Mouse (Mus musculus) left cerebral cortex, adult 11 months (tissue): Measurements from ENCODE around the gene Bsn.

Experiments
- DNase-seq: peaks from one replicate; pipeline ENCODE4 v3.0.0; 2022; ENCODE audit warnings: low spot score

The Bsn gene

DNA sequence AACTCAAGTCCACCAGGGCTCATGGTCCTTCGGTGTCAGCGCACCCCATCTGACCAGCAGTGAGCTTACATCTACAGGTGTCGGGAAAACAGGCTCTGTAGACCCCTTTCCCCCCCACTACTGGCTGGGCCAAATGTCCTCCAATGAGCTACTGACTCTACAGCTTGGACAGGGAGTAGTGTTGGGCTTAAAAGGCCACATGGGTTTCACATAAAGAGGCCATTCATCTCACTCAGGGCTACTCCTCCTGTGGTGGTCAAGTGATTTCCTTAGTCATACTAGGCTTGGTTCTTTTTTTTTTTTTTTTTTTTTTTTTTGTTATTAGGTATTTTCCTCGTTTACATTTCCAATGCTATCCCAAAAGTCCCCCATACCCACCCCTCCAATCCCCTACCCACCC is 66.3 kb downstream of the Bsn start:
- DNase-seq, result no peak

DNA sequence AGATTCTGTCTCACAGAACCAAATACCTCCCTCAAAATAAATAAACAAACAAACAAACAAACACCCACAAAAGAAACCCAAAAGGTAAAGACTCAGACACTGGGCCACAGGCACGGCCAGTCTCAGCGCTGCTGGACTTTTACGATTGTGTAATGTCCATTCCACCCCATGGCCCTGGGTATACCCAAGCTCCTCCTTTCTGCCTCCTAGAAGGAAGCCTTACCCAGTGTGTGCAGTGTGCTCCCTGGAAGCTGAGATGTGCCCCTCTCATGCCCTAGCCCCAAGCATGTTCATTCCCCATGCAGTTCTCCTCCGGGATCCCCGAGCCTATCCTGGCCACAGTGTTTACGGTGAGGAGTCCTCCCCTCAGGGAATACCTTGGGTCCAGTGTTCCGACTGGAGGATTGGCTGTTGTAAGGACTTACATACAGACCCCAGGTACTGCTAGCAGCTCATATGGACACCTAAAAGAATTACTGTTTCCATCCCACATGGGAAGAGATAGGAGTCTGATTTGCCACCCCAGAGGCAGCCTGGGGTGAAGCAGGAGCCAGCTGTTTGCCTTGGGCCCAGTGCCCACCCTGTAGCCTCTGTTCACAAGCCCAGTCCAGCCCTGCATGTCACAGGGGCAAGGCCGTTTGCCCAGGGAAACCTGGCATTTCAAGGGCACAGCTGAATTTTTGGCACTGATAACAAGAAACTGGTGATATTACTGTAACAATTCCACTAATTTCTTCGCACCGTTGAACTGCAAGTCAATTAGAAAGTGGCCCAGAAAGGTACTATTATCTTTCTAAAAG is 68.8 kb downstream of the Bsn start:
- DNase-seq, result no peak

- no peak for DNase-seq
Observed at GRCm38 (mm10) chr9:108120671-108121070, 69.5 kb downstream of the Bsn start.

- no peak for DNase-seq
Observed at GRCm38 (mm10) chr9:108119891-108120411, 70.2 kb downstream of the Bsn start.

GRCm38 (mm10) chr9:108117143-108117542 is 73.0 kb downstream of the Bsn start:
- DNase-seq, result no peak

DNA sequence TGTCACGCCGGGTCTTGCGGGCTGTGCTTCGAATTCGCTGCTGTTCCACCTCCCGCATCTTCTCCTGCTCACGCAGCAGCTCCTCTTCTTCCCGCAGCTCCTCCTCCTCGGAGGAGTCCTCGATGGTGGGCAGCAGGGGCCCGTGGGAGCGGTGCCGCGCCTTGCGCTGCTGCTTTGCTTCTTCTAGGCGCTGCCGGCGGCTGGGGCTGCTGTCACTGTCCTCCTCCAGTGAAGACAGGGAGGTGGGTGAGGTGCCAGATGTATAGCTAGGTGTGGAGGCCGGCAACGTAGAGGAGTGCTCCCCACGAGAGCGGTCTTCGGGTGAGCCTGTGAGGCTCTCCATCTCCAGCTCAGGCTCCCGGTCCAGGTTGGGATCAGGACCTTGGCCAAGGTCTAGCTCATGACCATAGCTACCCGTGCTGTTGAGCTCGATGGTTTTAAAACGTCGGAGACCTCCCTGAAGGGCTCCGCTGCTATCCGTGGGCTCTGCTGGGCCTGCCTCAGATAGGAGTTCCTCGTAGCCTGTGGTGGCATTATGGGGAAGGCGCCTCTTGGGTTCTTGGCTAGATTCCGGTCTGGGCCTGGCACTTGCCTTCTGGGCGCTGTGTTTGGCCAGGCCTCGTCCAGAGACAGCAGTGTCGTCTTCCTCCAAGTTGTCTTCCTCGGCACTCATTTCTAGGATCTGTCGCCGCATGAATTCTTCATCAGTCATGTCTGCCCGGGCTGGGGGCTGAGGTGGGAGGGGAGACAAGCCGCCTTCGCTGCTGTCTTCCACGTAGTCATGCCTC is 74.7 kb downstream of the Bsn start:
- no peak for DNase-seq

GRCm38 (mm10) chr9:108112719-108113340 is 77.4 kb downstream of the Bsn start:
- no peak for DNase-seq

DNA sequence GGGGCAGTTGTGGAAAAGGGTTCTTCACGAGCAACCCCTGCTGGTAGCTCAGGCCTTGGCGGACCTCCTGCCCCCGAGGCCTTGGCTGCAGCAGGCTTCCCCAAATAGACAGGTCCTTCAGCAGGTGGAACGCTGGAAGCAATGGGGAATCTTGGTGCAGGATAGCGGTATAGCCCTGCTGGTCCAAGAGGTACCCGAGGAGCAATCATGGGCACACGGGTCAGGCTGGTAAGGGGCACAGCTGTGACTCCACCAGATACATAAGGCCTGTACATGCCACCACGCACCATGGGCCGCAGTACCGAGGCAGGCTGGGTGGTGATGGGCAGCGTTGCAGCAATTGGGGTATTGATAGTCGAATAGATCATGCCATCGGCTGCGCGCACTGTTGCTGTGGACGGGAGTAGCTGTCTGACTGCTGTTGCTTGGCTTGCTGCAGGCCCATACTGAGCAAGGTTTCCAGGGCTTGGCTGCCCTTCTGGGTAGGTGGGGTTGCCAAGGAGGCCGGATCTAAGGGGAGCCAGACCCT is 78.5 kb downstream of the Bsn start:
- no peak for DNase-seq

DNA sequence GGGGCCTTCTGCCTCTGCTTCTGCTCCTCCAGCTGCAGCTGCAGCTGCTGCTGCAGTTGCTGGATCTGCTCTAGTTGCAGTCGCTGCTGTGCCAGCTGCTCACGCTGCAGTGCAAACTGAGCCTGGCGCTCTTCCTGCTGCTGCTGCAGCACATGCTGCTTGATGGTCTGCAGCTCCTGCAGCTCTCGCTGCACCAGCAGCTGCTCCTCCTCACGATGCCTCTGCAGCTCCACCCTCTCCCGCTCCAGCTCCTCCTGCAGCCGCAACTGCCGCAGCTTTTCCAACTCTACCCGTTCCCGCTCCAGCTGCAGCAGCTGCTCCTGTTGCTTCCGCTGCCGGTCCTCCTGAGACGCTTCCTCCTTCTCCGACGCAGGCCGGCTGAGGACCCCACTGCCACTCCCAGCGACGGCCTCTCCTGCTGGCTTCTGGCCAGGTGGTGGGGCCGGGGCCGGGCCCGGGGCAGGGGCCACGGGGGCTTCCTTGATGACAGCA is 79.0 kb downstream of the Bsn start:
- DNase-seq, result no peak

- DNase-seq, result no peak
Observed at GRCm38 (mm10) chr9:108110160-108110559, 80.0 kb downstream of the Bsn start.

DNA sequence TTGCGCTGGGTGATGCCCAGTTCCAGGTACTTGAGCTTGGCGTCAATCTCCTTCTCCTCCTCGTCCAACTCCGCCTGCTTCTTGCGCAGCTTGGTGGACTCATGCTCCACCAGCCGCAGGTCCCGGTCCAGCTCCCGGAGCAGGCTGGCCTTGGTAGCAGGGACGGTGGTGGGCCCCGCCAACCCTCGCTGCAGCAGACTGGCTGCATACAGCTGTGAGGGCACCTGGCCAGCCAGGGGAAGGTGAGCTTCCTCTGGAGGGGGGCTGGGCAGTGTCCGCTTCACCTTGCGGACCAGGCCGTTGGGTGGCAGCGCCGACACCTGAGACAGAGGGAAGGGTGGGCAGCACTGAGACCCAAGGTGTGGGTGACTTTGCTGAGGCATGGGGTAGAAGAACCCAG is 82.3 kb downstream of the Bsn start:
- no peak for DNase-seq

- DNase-seq, result no peak
Observed at GRCm38 (mm10) chr9:108106090-108106489, 84.1 kb downstream of the Bsn start.

DNA sequence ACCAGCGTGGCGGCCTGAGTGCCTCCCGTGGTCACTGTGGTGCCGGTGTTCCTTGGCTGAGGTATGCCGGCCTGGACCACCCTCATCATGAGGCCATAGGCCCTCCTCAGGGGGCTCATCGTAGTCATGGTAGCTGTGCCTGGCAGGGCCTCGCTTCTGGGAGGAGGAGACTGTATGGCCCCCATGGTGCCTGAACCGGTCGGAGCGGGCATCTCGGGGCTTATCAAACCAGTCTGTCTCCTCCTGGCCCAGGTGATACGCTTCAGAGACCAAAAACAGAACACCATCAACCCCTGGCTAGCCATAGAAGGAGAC is 84.7 kb downstream of the Bsn start:
- DNase-seq, result no peak

GRCm38 (mm10) chr9:108104766-108105548 is 85.2 kb downstream of the Bsn start:
- DNase-seq, result no peak

- DNase-seq, result no peak
Observed at GRCm38 (mm10) chr9:108099619-108100018, 90.6 kb downstream of the Bsn start.

DNA sequence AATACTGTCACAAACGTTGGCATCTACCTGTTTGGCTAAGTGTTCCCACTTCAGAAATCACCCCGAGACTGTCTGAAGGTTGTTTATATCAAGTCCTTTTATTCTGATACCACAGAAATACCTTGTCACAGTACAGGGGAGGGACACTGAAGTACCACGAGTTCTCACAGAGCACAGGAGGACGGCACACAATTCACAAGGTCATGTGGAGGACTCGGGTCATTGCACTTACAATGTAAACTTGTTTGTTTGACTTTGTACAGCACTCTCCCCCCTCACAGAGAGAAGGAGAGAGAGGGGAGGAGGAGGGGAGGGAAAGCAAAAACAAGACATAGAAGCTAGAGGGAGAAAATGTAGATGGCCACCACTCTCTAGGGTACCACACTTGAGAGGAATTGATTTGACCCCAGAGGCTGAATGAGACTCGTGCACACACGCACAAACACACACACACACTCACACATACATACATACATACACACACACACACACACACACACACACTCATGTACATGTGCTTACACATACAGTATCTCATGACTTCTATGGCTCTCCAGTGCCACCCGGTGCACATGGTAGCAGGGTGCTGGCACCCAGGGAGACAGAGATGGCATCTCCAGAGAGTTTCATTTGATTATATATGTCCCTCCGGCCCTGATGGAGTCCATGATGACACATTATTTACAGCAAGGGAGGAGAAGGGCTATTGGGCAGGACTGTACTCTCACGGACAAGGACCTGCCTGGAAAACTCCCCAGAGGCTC is 94.1 kb downstream of the Bsn start:
- no peak for DNase-seq

DNA sequence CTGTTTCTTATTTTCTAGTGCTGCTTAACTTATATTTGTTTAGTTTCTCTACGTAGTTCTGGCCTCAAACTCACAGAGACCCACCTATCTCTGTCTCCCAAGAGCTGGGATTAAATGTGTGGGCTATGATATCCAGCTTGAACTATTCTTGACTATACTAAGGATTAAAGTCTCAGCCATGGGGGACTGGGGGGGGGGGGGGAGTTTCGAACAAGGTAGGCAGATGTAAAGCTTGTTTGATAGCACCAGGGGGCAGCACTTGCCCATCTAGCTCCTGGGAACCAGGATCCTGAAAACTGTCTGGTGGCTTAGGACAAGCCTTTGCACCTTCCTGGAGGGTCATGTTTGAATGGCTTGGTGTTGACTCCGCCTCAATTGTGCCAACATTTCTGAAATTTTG is 94.7 kb downstream of the Bsn start:
- no peak for DNase-seq

DNA sequence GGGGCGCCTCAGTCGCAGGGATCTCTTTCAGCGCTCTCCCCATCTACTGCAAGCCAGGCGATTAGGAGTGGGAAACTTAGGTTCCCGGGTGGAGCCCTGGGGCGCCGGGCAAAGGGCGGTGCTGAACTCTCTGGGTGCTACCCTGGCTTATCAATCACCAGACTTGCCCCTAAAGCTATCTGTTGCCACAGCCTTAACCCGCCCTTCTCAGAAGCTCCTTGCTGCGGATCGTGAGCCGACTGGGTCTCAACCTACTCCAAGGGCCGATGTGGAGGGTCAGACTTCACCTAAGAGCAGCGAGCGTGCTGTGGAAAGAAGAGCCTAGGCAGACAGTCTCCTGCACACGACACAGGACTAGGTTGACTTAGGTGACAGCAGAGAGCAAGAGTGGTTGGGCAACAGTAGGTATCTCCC is 95.2 kb downstream of the Bsn start:
- DNase-seq, result no peak

DNA sequence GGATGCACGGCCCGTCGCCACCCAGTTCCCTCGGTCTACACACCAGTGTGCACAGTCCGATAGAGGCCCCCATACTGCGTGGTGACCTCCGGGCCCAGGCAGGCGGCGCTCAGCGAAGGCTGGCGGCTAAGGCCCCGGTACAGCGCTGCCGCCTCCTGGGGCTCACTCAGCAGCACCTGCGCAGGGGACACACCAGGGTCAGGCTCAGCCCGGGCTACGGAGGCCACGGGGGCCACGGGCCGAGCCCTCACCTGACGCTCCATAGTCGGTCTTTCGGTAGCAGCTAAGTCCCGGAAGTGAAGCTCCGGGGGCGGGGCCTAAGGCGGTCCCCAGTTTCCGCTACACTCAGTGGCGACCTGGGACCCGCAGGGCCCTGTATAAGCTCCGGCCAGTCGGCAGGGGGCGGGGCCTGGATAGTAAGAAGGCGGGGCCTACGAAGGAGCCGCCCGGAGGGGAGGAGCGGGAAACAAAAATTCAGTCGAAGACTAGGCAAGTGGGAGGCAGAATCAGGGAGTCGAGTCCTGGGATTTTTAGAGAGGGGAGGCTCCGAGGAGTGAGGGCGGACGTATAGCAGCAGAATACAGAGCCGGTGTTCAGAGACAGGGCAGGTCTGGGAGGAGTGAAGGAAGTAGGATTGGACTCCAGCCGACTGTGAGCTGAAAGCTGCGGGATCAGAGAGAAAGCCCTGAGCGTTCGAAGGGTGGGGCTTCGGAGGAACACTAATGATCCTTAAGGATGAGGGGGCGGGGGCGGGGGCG is 95.8 kb downstream of the Bsn start, which contains the start of gene Apeh:
TSS of gene Apeh (minus strand) at position 423 of the 758 bp plus-strand sequence.
- DNase-seq, result peak; percentile 77

GRCm38 (mm10) chr9:108093586-108093985 is 96.6 kb downstream of the Bsn start:
- no peak for DNase-seq
